Mouse (Mus musculus): ENCODE results near the gene Ctf1. TPM values are rescaled to one million over a fixed set of nuclear protein-coding genes. Genes with fewer than 3 reads are reported as not detected.

Ctf1 gene
- polyA plus RNA-seq, 1 experiment, result 7.1 TPM

GRCm38 (mm10) chr7:127677077-127677476 lies 35.5 kb upstream of the Ctf1 start:
- Histone ChIP-seq H3K27ac (ENCODE audit: insufficient read depth, low read length) (no peak overlapping the region), H3K4me3 (ENCODE audit: insufficient read depth, low read length) (no peak overlapping the region), H3K4me1 (ENCODE audit: control insufficient read depth, insufficient read depth, low read length) (peaks cover 1% of the 10 kb centered on the region; the same call in 1 of the 2 replicates)
- TF ChIP-seq POLR2A (IDR thresholded peaks at IDR 0.05; ENCODE audit: extremely low read depth, insufficient read depth, low read length) (no peak), CTCF (IDR thresholded peaks at IDR 0.05; ENCODE audit: extremely low read depth, insufficient read depth, low read length) (peak; percentile 33; the same call in 1 of the 2 replicates)

- Histone ChIP-seq H3K4me1 (ENCODE audit: control insufficient read depth, insufficient read depth, low read length) (peaks cover 1% of the 10 kb centered on the region; the same call in 1 of the 2 replicates), H3K4me3 (ENCODE audit: insufficient read depth, low read length) (no peak overlapping the region), H3K27ac (ENCODE audit: insufficient read depth, low read length) (no peak overlapping the region)
- TF ChIP-seq CTCF (IDR thresholded peaks at IDR 0.05; ENCODE audit: extremely low read depth, insufficient read depth, low read length) (no peak), POLR2A (IDR thresholded peaks at IDR 0.05; ENCODE audit: extremely low read depth, insufficient read depth, low read length) (no peak)
Observed at GRCm38 (mm10) chr7:127677609-127678008, 34.9 kb upstream of the Ctf1 start.

DNA sequence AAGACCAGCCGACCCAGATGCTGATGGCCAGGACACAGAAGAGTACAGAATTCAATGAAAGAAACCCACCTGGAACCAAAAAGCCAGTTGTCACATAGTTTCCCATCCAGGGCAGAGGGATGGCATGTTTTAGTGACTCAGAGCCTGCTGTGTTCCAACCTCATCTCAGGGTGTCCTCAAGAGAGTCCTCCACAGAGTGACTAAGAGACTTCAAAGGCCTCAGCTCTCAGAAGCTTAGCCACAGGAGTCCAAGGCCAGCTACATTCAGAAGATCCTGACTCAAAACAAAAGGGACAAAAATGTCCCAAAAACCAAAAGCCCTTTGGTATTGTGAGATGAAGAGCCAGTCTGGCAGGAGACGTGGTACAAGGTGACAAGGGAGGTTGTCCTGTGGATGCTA lies 33.7 kb upstream of the Ctf1 start:
- TF ChIP-seq CTCF (IDR thresholded peaks at IDR 0.05; ENCODE audit: extremely low read depth, insufficient read depth, low read length), result no peak
- TF ChIP-seq POLR2A (IDR thresholded peaks at IDR 0.05; ENCODE audit: extremely low read depth, insufficient read depth, low read length), result no peak
- Histone ChIP-seq H3K4me3 (ENCODE audit: insufficient read depth, low read length) (no peak overlapping the region), H3K27ac (ENCODE audit: insufficient read depth, low read length) (no peak overlapping the region), H3K4me1 (ENCODE audit: control insufficient read depth, insufficient read depth, low read length) (peaks cover 1% of the 10 kb centered on the region; the same call in 1 of the 2 replicates)

DNA sequence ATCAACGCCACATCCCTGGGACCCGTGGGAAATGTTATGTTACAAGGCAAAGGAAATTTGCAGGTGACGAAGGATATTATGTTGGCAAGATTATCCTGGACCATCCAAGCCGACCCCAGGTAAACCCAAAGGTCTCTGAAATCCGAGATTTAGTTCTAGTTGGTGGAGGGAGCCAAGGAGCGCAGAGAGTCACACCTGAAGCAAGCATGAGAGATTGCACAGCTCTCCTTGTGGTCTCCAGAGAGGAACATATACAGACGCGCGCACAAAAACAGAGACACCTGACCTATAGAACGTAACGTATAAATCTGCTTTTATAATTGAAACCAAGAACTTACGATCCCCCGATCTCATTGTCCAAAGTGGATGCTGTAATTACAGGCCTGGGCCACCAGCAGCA lies 32.0 kb upstream of the Ctf1 start:
- no peak overlapping the region for H3K4me3 ChIP-seq (ENCODE audit: insufficient read depth, low read length)
- H3K27ac ChIP-seq (ENCODE audit: insufficient read depth, low read length), result no peak overlapping the region
- H3K4me1 ChIP-seq (ENCODE audit: control insufficient read depth, insufficient read depth, low read length), result peaks cover 3% of the 10 kb centered on the region
- no peak for TF ChIP-seq CTCF (IDR thresholded peaks at IDR 0.05; ENCODE audit: extremely low read depth, insufficient read depth, low read length)
- no peak for TF ChIP-seq POLR2A (IDR thresholded peaks at IDR 0.05; ENCODE audit: extremely low read depth, insufficient read depth, low read length)

- H3K4me3 ChIP-seq (ENCODE audit: insufficient read depth, low read length), result no peak overlapping the region
Observed at GRCm38 (mm10) chr7:127681888-127682553, 30.5 kb upstream of the Ctf1 start.

GRCm38 (mm10) chr7:127685304-127686018 lies 27.1 kb upstream of the Ctf1 start:
- Histone ChIP-seq H3K27ac (ENCODE audit: insufficient read depth, low read length) (no peak overlapping the region), H3K4me1 (ENCODE audit: control insufficient read depth, insufficient read depth, low read length) (peaks cover 10% of the 10 kb centered on the region), H3K4me3 (ENCODE audit: insufficient read depth, low read length) (no peak overlapping the region)
- no peak for TF ChIP-seq CTCF (IDR thresholded peaks at IDR 0.05; ENCODE audit: extremely low read depth, insufficient read depth, low read length)
- TF ChIP-seq POLR2A (IDR thresholded peaks at IDR 0.05; ENCODE audit: extremely low read depth, insufficient read depth, low read length), result no peak

More at GRCm38 (mm10) chr7:127681888-127682553, 30.5 kb upstream of the Ctf1 start:
- Histone ChIP-seq H3K27ac (ENCODE audit: insufficient read depth, low read length) (no peak overlapping the region), H3K4me1 (ENCODE audit: control insufficient read depth, insufficient read depth, low read length) (peaks cover 5% of the 10 kb centered on the region)
- TF ChIP-seq CTCF (IDR thresholded peaks at IDR 0.05; ENCODE audit: extremely low read depth, insufficient read depth, low read length) (no peak), POLR2A (IDR thresholded peaks at IDR 0.05; ENCODE audit: extremely low read depth, insufficient read depth, low read length) (no peak)

DNA sequence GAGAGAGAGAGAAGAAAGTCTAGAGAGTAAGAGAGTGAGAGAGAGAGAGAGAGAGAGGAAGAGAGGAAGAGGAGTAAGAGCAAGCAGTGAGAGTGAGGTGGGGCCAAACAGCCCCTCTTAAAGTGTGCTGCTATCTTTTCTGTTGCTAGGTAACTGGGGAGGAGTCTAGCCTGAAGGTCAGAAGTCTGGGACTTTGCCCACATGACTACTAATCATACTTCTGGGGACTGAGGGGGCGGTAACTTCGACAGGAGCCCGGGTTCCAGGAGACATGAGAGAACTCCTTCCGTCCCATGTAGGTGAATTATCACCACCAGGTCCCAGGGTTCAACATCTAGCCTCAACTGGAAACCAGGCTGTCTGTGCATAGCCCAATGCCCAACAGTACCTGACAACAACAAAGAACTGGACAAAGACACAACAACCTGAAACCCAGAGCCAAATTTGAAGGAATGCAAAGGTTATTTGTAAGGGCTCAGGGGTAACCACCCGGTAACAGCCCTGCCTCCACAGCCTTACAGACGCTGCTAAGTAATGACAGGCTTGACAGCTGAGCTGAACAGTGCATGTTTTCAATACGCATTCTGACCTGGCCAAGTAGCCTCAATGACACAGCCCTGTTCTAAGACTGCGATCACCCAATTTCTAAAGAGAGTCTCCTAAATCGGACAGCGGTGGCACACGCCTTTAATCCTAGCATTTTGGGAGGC lies 25.6 kb upstream of the Ctf1 start:
- TF ChIP-seq POLR2A (IDR thresholded peaks at IDR 0.05; ENCODE audit: extremely low read depth, insufficient read depth, low read length) (no peak), CTCF (IDR thresholded peaks at IDR 0.05; ENCODE audit: extremely low read depth, insufficient read depth, low read length) (no peak)
- peaks cover 10% of the 10 kb centered on the region for H3K4me1 ChIP-seq (ENCODE audit: control insufficient read depth, insufficient read depth, low read length)

DNA sequence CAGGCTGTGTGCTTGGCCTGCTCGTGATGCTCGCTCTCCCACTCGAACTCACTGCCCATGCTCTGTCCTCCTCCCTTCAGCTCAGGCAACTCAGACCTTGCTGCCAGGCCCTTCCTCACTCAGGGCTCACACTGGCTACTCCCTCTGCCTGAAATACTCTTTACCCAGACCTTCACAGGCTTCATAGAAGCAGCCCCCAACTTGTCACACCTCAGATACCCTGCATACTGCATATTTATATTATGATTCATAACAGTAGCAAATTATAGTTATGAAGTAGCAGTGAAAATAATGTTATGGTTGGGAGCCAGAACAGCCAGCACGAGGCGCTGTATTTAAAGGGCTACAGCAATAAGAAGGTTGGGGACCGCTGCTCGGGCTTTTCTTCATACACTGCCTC lies 23.6 kb upstream of the Ctf1 start:
- TF ChIP-seq POLR2A (IDR thresholded peaks at IDR 0.05; ENCODE audit: extremely low read depth, insufficient read depth, low read length) (no peak), CTCF (IDR thresholded peaks at IDR 0.05; ENCODE audit: extremely low read depth, insufficient read depth, low read length) (no peak)
- no peak overlapping the region for H3K4me3 ChIP-seq (ENCODE audit: insufficient read depth, low read length)
- H3K4me1 ChIP-seq (ENCODE audit: control insufficient read depth, insufficient read depth, low read length), result peaks cover 10% of the 10 kb centered on the region
- H3K27ac ChIP-seq (ENCODE audit: insufficient read depth, low read length), result no peak overlapping the region

More for the DNA sequence above, 25.6 kb upstream of the Ctf1 start:
- Histone ChIP-seq H3K27ac (ENCODE audit: insufficient read depth, low read length) (no peak overlapping the region), H3K4me3 (ENCODE audit: insufficient read depth, low read length) (no peak overlapping the region)

DNA sequence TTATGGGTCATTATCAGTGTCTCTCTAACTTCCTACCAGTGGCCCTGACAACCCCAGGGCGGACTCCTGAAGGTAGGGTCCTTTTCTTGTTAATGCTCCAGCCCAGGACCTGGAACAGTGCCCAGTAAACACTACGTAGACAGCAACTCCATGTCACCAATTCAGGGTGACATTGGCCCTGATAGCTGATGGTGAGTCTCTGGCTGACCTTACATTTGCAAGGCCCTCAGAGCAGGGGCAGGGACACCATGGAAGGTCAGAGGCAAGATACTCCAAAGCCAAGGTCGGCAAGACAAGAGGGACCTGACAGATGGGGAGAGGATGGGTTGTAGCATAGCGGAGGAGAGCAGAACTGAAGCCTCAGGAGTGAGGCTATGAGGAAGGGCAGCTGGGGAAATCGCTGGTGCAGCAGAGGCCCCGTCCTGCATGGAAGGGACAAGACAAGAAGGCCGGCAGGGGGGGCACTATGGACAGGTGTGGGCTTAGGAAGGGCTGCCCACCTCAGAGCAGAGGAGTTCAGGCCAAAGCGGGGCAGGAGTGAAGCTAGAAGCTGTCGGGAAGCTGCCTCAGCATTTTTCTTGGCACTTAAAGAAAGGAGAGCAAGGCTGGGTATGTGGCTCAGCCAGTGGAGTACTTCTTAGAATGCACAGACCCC lies 22.8 kb upstream of the Ctf1 start:
- peaks cover 10% of the 10 kb centered on the region for H3K4me1 ChIP-seq (ENCODE audit: control insufficient read depth, insufficient read depth, low read length)
- no peak for TF ChIP-seq POLR2A (IDR thresholded peaks at IDR 0.05; ENCODE audit: extremely low read depth, insufficient read depth, low read length)
- no peak for TF ChIP-seq CTCF (IDR thresholded peaks at IDR 0.05; ENCODE audit: extremely low read depth, insufficient read depth, low read length)
- no peak overlapping the region for H3K27ac ChIP-seq (ENCODE audit: insufficient read depth, low read length)
- H3K4me3 ChIP-seq (ENCODE audit: insufficient read depth, low read length), result no peak overlapping the region

All from cortical plate, adult 2 months (tissue).